Mouse (Mus musculus) midbrain, embryonic 10.5 days (tissue): ENCODE results near the gene 1700061G19Rik. TPM values are rescaled to one million over a fixed set of nuclear protein-coding genes. Genes with fewer than 3 reads are reported as not detected.

ENCODE experiments used
- DNase-seq: peaks from one replicate; pipeline ENCODE4 v3.0.0-alpha.2; 2017; ENCODE audit warnings: low spot score
- H3K27ac ChIP-seq: fragments of 300-500 bp; sonication (generic); replicated peaks from 2 replicates; pipeline ENCODE4 v1.5.1; 2016; ENCODE audit warnings: mild to moderate bottlenecking
- H3K27me3 ChIP-seq: fragments of 300-500 bp; sonication (generic); 2 replicates; pipeline ENCODE4 v1.6.1; 2016; ENCODE audit warnings: low read depth, mild to moderate bottlenecking; ENCODE audit not compliant: poor library complexity, severe bottlenecking
- H3K36me3 ChIP-seq: fragments of 300-500 bp; sonication (generic); 2 replicates; pipeline ENCODE4 v1.6.1; 2016; ENCODE audit warnings: mild to moderate bottlenecking, moderate library complexity
- H3K4me1 ChIP-seq: fragments of 300-500 bp; sonication (generic); 2 replicates; pipeline ENCODE4 v1.6.1; 2016
- H3K4me3 ChIP-seq: fragments of 300-500 bp; sonication (generic); 2 replicates; pipeline ENCODE4 v1.5.1; 2016; ENCODE audit warnings: mild to moderate bottlenecking, moderate library complexity
- H3K9me3 ChIP-seq: fragments of 300-500 bp; sonication (generic); replicated peaks from 2 replicates; pipeline ENCODE4 v1.6.1; 2016; ENCODE audit warnings: mild to moderate bottlenecking
- WGBS: fragments of 180-500 bp; shearing (Covaris S2); methylation state at CpG from one replicate; pipeline ENCODE4 v1.1.7; 2016; 5-methylcytosine and 5-hydroxymethylcytosine counted together
- polyA plus RNA-seq: library from polyadenylated mRNA; unstranded; fragments of >200 nt; fragmentation: Nextera tagmentation; extraction: Ambion mirVana; gene quantifications from 2 replicates; pipeline ENCODE4 v1.2.1, GENCODE M21; 2016

Gene 1700061G19Rik
- polyA plus RNA-seq, 1 experiment from 2014 or later, result 0.48 TPM

DNA sequence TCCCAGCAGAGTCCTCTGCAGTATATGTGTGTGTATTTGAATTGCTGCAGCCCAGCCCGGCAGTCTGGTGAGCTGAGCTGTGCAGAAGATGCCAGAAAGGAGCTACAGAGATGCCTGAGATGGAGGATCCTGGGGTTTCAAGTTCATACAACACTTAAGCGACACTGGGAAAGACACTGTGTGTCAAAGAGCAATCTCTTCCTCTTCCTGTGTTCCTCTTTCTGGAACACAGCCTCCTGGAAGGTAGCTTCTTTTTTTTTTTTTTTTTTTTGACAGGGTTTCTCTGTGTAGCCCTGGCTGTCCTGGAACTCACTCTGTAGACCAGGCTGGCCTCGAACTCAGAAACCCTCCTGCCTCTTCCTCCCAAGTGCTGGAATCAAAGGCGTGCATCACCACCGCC is 26.5 kb upstream of the 1700061G19Rik start:
- WGBS, result 82% methylated on average over 5 of the region's 5 CpGs
- no peak overlapping the region for H3K4me3 ChIP-seq

DNA sequence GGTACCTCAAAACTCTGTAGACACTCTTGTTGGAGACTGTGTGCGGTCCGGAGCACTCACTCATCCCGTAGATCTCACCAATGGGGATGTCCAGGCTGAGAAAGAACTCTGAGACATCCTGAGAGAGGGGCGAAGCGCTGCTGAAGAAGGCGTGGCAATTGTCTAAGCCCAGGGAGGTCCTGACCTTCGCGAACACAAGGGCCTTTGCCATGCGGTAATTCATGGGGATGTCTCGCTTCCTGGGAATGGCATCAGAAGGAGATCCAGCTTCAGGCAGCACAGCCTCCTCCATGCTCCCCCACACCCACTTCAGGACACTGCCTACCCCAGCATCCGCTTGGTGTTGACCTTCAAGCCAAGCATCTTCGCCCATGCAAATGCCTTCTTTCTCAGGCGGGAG is 25.6 kb upstream of the 1700061G19Rik start:
- no peaks in the 10 kb centered on the region for H3K36me3 ChIP-seq
- 81% methylated on average over 13 of the region's 13 CpGs for WGBS

More for the DNA sequence above, 26.5 kb upstream of the 1700061G19Rik start:
- H3K36me3 ChIP-seq, result no peaks in the 10 kb centered on the region
- DNase-seq, result no peak
- no peak overlapping the region for H3K27ac ChIP-seq
- no peaks in the 10 kb centered on the region for H3K27me3 ChIP-seq
- no peaks in the 10 kb centered on the region for H3K9me3 ChIP-seq
- no peaks in the 10 kb centered on the region for H3K4me1 ChIP-seq

DNA sequence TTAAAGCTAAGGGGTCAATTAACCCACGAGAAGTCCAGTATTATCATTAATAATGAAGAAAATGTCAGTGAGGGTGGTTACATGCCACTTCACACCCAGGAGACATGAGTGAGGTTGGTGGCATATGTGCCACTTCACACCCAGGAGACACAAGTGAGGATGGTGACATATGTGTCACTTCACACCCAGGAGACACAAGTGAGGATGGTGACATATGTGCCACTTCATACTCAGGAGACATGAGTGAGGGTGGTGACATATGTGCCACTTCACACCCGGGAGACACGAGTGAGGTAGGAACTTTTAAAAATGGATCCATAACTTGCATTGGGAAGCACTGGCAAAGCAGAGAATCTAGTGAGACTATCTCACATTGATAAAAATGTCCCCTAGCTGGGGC is 24.1 kb upstream of the 1700061G19Rik start:
- no peak overlapping the region for H3K27ac ChIP-seq
- DNase-seq, result no peak
- no peak overlapping the region for H3K4me3 ChIP-seq
- H3K9me3 ChIP-seq, result no peaks in the 10 kb centered on the region
- H3K36me3 ChIP-seq, result no peaks in the 10 kb centered on the region
- H3K27me3 ChIP-seq, result no peaks in the 10 kb centered on the region
- 84% methylated on average over 3 of the region's 3 CpGs for WGBS
- no peaks in the 10 kb centered on the region for H3K4me1 ChIP-seq

More for the DNA sequence above, 25.6 kb upstream of the 1700061G19Rik start:
- Histone ChIP-seq H3K4me1 (no peaks in the 10 kb centered on the region), H3K9me3 (no peaks in the 10 kb centered on the region), H3K4me3 (no peak overlapping the region), H3K27me3 (no peaks in the 10 kb centered on the region), H3K27ac (no peak overlapping the region)
- DNase-seq, result no peak

DNA sequence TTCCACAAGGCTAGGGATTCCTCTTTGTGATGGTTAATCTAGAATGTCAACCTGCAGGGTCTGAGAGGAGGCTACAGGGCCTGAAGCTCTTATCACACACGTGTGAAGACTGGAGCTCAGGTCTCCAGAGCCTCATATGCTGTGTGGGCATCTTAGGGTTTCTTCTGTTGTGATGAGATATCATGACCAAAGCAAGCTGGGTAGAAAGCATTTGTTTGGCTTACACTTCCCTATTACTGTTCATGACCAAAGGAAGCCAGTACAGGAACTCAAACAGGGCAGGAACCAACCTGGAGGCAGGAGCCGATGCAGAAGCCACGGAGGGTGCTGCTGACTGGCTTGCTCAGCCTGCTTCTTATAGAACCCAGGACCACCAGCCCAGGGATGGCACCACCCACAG is 19.9 kb upstream of the 1700061G19Rik start:
- WGBS, result 76% methylated on average over 3 of the region's 3 CpGs
- no peak for DNase-seq
- no peaks in the 10 kb centered on the region for H3K36me3 ChIP-seq
- no peaks in the 10 kb centered on the region for H3K4me1 ChIP-seq
- no peaks in the 10 kb centered on the region for H3K27me3 ChIP-seq
- no peaks in the 10 kb centered on the region for H3K9me3 ChIP-seq
- no peak overlapping the region for H3K27ac ChIP-seq
- H3K4me3 ChIP-seq, result no peak overlapping the region

DNA sequence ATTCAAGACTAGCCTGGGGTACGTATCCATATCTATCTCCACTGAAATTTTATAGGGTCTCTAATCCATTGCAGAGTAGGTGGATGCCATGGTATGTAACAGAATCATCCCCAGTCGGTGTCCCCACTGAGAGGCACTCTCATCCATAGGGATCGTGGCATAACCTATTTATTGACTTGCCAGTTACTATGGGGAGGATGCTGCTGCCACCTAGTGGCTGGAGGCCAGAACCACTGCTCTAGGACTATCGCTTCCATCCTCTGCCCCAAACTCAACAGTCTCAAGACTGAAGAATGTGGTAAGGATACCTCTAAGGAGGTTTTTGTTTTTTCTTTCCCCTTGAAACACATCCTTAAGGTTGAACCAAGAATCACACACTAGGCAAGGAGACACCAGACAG is 17.1 kb upstream of the 1700061G19Rik start:
- no peaks in the 10 kb centered on the region for H3K27me3 ChIP-seq
- WGBS, result 54% methylated on average over 4 of the region's 4 CpGs
- H3K27ac ChIP-seq, result no peak overlapping the region
- no peaks in the 10 kb centered on the region for H3K36me3 ChIP-seq
- H3K4me3 ChIP-seq, result no peak overlapping the region
- no peaks in the 10 kb centered on the region for H3K9me3 ChIP-seq
- no peaks in the 10 kb centered on the region for H3K4me1 ChIP-seq
- DNase-seq, result peak; percentile 68

DNA sequence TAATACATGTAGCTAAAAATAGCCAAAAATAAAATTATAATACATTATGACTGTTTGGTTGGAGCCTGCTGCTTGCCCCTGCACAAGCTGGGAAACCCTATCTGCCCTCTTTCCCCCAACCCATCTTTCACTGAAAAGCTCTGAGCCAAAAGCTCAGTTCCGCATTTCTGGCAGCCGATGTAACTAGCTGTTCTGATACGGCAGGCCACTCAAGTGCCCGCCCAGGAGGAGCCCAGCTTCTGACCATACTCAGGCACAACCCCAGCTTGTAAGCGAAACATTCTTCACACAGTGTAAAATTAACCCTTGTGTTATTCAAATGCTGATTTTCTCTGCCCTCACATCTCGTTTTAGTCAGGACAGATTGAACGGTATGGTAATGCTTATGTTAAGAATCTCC is 16.4 kb upstream of the 1700061G19Rik start:
- 73% methylated on average over 7 of the region's 7 CpGs for WGBS

DNA sequence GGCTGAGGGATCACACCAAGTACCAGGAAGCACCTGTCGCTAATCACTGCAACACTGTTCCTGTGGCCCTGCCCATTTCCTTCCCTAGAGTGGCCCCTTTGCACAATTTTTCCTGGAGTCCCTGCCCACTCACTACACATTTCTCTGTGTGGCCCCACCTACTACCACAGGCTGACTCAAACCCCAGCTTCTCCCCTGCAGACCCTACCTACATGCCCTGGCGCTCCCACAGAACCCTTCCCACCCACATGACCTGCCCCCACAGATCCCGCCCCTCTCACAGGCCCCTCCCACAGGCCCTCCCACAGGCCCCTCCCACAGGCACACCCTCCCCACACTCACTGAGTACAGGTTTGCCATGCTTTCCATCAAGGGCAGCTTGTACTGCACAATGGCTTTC is 14.1 kb upstream of the 1700061G19Rik start:
- no peak overlapping the region for H3K4me3 ChIP-seq
- WGBS, result 64% methylated on average over 3 of the region's 3 CpGs
- H3K9me3 ChIP-seq, result peaks cover 3% of the 10 kb centered on the region; the same call in 1 of the 2 replicates
- H3K27me3 ChIP-seq, result no peaks in the 10 kb centered on the region
- no peaks in the 10 kb centered on the region for H3K36me3 ChIP-seq
- H3K4me1 ChIP-seq, result no peaks in the 10 kb centered on the region
- no peak for DNase-seq
- no peak overlapping the region for H3K27ac ChIP-seq

More for the DNA sequence above, 16.4 kb upstream of the 1700061G19Rik start:
- Histone ChIP-seq H3K4me1 (no peaks in the 10 kb centered on the region), H3K27me3 (no peaks in the 10 kb centered on the region), H3K27ac (no peak overlapping the region), H3K4me3 (no peak overlapping the region), H3K9me3 (no peaks in the 10 kb centered on the region), H3K36me3 (no peaks in the 10 kb centered on the region)
- DNase-seq, result no peak

DNA sequence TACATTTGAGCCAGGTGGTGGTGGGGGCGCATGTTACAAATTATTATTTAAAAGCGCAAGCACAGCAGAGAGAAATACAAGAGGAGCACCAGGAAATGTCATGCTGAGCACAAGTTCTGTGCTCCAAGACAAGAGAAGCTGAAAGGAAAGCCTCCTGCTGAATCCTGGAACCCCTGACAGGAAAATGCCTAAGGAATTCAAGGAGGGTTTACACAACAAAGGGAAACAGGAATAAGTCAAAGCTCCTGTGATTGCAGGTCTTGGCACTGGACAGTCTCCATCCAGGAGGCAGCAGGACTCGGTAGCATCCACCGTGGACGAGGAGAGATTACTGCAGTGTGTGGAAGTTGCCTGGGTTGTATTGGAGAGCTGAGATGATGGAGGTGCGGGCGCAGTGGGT is 9.2 kb upstream of the 1700061G19Rik start:
- no peak overlapping the region for H3K27ac ChIP-seq

DNA sequence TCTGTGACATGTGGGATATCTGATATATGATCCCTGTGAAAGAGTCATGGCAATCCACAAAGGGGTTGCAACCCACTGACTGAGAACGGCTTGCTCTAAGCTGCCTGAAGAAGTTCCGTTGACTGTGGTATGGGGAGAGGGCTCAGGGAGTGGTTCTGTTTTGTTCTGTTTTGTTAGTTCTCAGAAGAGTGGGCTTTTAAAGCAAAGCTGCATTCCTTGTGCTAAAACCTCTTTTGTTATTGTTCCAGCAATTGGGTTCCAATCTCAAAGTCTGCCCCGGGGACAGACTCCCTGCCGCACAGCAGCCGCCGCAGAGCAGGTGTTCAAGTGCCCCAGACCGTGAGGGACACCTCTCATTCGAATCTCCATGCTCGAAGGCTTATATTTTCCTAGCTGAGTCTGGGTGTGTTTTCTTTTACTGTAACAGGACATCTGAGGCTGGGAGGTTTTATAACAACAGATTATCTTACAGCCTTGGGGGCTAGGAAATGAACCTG is 5.7 kb upstream of the 1700061G19Rik start:
- Histone ChIP-seq H3K27me3 (no peaks in the 10 kb centered on the region), H3K36me3 (no peaks in the 10 kb centered on the region), H3K9me3 (peaks cover 17% of the 10 kb centered on the region), H3K4me1 (no peaks in the 10 kb centered on the region; the same call in 1 of the 2 replicates), H3K27ac (no peak overlapping the region), H3K4me3 (no peak overlapping the region)
- DNase-seq, result no peak
- WGBS, result 72% methylated on average over 9 of the region's 9 CpGs

More for the DNA sequence above, 9.2 kb upstream of the 1700061G19Rik start:
- DNase-seq, result no peak
- peaks cover 17% of the 10 kb centered on the region for H3K9me3 ChIP-seq
- H3K36me3 ChIP-seq, result no peaks in the 10 kb centered on the region
- H3K4me3 ChIP-seq, result no peak overlapping the region
- H3K27me3 ChIP-seq, result no peaks in the 10 kb centered on the region
- 85% methylated on average over 7 of the region's 7 CpGs for WGBS
- no peaks in the 10 kb centered on the region; the same call in 1 of the 2 replicates for H3K4me1 ChIP-seq

DNA sequence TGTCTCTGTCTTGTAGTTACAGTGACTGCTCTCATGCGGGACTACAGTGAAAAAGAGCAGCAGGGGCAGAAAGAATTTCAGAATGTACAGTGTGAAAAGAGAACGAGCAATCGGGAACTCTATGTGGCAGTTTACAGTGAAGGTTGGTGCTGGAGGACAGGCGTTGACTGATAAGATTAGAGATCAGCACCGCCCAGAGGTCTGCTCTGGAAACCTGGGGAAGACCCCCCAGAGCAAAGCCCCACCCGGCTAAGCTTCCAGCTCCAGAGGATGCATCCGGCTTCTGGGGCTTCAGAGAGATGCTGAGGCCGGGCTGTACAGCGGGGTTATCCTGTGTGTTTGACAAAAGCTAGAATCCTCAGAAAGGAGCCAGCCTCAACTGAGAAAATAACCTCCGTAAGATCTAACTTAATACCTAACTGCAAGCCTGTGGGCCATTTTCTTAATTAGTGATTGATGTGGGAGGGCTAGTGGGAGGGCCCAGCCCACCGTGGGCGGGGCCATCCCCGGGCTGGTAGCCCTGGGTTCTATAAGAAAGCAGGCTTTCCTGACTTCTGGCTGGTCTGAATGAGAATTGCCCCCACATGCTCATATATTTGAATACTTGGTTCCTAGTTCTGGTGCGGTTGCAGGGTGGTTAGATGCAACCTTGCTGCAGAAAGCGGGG is 4.9 kb upstream of the 1700061G19Rik start:
- H3K4me1 ChIP-seq, result no peaks in the 10 kb centered on the region; the same call in 1 of the 2 replicates
- 74% methylated on average over 15 of the region's 15 CpGs for WGBS

DNA sequence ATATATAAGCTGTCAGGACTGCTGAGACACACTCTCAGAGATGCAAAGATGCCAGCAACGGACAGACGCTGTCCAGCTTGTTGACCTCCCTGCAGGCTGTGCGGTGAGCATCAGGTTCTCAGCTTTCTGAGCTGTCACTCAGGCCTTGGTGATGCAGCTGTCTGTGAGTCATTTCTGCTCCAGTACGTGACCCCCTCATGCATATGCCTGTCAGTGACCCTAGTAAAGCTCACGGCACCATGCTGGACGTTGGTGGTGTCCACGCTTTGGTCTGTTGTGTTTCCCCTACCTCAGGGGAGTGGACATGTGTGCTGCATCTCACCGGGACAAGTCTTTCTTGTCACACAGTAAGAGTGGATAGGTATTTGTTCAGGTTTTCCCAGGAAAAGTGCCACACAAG is 3.5 kb upstream of the 1700061G19Rik start:
- Histone ChIP-seq H3K9me3 (peaks cover 9% of the 10 kb centered on the region), H3K36me3 (no peaks in the 10 kb centered on the region), H3K4me3 (no peak overlapping the region), H3K4me1 (no peaks in the 10 kb centered on the region; the same call in 1 of the 2 replicates), H3K27ac (no peak overlapping the region), H3K27me3 (no peaks in the 10 kb centered on the region)
- WGBS, result 86% methylated on average over 8 of the region's 8 CpGs
- DNase-seq, result no peak

More for the DNA sequence above, 4.9 kb upstream of the 1700061G19Rik start:
- Histone ChIP-seq H3K9me3 (peaks cover 17% of the 10 kb centered on the region), H3K36me3 (no peaks in the 10 kb centered on the region), H3K4me3 (no peak overlapping the region), H3K27ac (no peak overlapping the region), H3K27me3 (no peaks in the 10 kb centered on the region)
- DNase-seq, result no peak

DNA sequence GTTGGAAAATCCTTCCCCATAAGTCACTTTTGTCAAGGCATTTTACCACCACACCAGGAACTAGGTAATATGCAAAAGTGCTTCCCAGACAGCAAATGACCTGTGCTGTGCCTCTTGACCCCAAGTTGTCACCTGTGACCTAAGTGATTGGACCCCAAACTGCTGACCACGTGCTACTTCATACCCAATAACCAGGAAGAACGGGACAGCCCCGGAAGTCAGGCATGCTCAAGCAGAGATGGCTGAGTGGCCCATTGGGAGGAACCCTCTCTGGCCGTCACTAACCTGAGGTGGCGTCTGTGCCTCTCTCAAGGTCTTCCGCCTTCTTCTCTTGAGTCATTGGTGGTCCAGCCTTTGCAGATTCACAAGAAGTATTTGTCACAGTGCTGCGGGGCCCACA is 2.8 kb upstream of the 1700061G19Rik start:
- H3K36me3 ChIP-seq, result no peaks in the 10 kb centered on the region
- WGBS, result 80% methylated on average over 7 of the region's 7 CpGs
- no peaks in the 10 kb centered on the region; the same call in 1 of the 2 replicates for H3K4me1 ChIP-seq
- no peak overlapping the region for H3K4me3 ChIP-seq
- H3K27ac ChIP-seq, result no peak overlapping the region
- H3K27me3 ChIP-seq, result no peaks in the 10 kb centered on the region
- no peak for DNase-seq
- 0 out of 2 replicates have a peak, but pooled peaks cover 2% of the 10 kb centered on the region for H3K9me3 ChIP-seq

DNA sequence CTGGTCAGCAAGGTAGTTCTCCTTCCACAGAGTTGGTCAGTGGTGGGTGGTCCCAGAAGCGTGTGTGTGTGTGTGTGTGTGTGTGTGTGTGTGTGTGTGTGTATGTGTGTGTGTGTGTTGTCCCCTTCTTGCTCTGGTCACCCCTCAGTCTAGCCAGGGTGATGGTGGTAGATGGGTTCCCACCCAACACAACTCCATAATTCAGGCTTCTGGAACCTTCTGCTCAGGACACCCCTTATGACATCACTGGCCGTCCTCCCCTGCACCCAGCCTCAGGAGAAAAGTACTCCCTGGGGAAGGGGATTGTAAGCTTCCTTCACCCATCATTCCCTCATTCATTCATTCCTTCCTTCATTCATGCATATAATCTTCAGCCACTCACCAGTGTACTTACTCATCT is 1.0 kb upstream of the 1700061G19Rik start, which contains the start of gene Acsbg2:
Acsbg2 (minus strand) TSS at position 211 of the 400 bp plus-strand sequence.
- Histone ChIP-seq H3K27me3 (no peaks in the 10 kb centered on the region), H3K4me3 (no peak within 1 kb of the TSS), H3K9me3 (0 out of 2 replicates have a peak, but pooled peaks cover 2% of the 10 kb centered on the region), H3K27ac (no peak within 1 kb of the TSS), H3K36me3 (no peaks in the 10 kb centered on the region), H3K4me1 (no peaks in the 10 kb centered on the region; the same call in 1 of the 2 replicates)
- DNase-seq, result no peak
- WGBS, result 95% methylated on average over 2 of the region's 2 CpGs
